Mouse (Mus musculus) intestine, embryonic 15.5 days (tissue): Measurements from ENCODE around the gene Fmnl1. TPM values are rescaled to one million over a fixed set of nuclear protein-coding genes. Genes with fewer than 3 reads are reported as not detected.

ENCODE experiments used
- ATAC-seq: fragments of 200-750 bp; cut with Nextera tagmentation; 2 replicates; pipeline ENCODE4 v1.8.0; 2017; ENCODE audit warnings: moderate TSS enrichment, moderate library complexity
- H3K27ac ChIP-seq: fragments of 300-500 bp; sonication (generic); 2 replicates; pipeline ENCODE4 v1.5.1; 2015; ENCODE audit warnings: mild to moderate bottlenecking, inconsistent platforms
- H3K27me3 ChIP-seq: fragments of 300-500 bp; sonication (generic); replicated peaks from 2 replicates; pipeline ENCODE4 v1.6.1; 2015; ENCODE audit warnings: inconsistent platforms
- H3K36me3 ChIP-seq: fragments of 300-500 bp; sonication (generic); 2 replicates; pipeline ENCODE4 v1.6.1; 2015; ENCODE audit warnings: inconsistent platforms
- H3K4me1 ChIP-seq: fragments of 300-500 bp; sonication (generic); replicated peaks from 2 replicates; pipeline ENCODE4 v1.6.1; 2015; ENCODE audit warnings: inconsistent platforms
- H3K4me2 ChIP-seq: fragments of 300-500 bp; sonication (generic); replicated peaks from 2 replicates; pipeline ENCODE4 v1.6.1; 2015; ENCODE audit warnings: mild to moderate bottlenecking, inconsistent platforms
- H3K4me3 ChIP-seq: fragments of 300-500 bp; sonication (generic); replicated peaks from 2 replicates; pipeline ENCODE4 v1.5.1; 2015; ENCODE audit warnings: inconsistent platforms
- H3K9ac ChIP-seq: fragments of 300-500 bp; sonication (generic); 2 replicates; pipeline ENCODE4 v1.6.1; 2015; ENCODE audit warnings: inconsistent platforms
- H3K9me3 ChIP-seq: fragments of 300-500 bp; sonication (generic); 2 replicates; pipeline ENCODE4 v1.6.1; 2016; ENCODE audit warnings: inconsistent platforms
- WGBS: fragments of 180-500 bp; shearing (Covaris S2); methylation state at CpG from one replicate; pipeline ENCODE4 v1.1.7; 2015; 5-methylcytosine and 5-hydroxymethylcytosine counted together
- polyA plus RNA-seq: library from polyadenylated mRNA; unstranded; fragments of >200 nt; fragmentation: Nextera tagmentation; extraction: Ambion mirVana; gene quantifications from 2 replicates; pipeline ENCODE4 v1.2.1, GENCODE M21; 2015

Fmnl1 gene
- polyA plus RNA-seq, 1 experiment from 2014 or later = 2.2 TPM

DNA sequence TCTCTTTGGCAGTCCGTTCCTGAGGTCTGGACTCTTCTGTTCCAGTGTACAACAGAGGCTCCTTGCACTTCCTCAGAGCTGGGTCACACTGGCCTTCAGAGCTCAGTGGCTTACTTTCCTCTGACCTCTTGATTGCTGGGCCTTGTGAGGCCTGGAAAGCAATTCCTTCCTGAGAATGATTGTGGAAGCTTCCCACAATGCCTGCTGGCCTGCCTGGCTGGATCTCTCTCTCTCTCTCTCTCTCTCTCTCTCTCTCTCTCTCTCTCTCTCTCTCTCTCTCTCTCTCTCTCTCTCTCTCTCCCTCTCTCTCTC, 29.0 kb upstream of the Fmnl1 start:
- H3K4me2 ChIP-seq = peak overlapping the region; percentile 48
- 29% methylated on average over 1 of the region's 1 CpGs for WGBS
- H3K4me3 ChIP-seq = 0 out of 2 replicates have a peak overlapping the region, but pooled peaks have one; percentile 3
- H3K9me3 ChIP-seq = no peaks in the 10 kb centered on the region
- peak overlapping the region; percentile 28 for H3K9ac ChIP-seq
- H3K27me3 ChIP-seq = no peaks in the 10 kb centered on the region
- peaks cover 48% of the 10 kb centered on the region for H3K4me1 ChIP-seq
- no peak; the same call in 1 of the 2 replicates for ATAC-seq
- H3K36me3 ChIP-seq = 0 out of 2 replicates have a peak, but pooled peaks cover 4% of the 10 kb centered on the region
- H3K27ac ChIP-seq = peak overlapping the region; percentile 96

- 25% methylated on average over 8 of the region's 8 CpGs for WGBS
- Histone ChIP-seq H3K9ac (no peak overlapping the region; the same call in 1 of the 2 replicates), H3K4me2 (peak overlapping the region; percentile 51), H3K9me3 (no peaks in the 10 kb centered on the region), H3K27ac (peak overlapping the region; percentile 96), H3K4me3 (peak overlapping the region; percentile 20), H3K36me3 (0 out of 2 replicates have a peak, but pooled peaks cover 4% of the 10 kb centered on the region), H3K27me3 (no peaks in the 10 kb centered on the region), H3K4me1 (peaks cover 51% of the 10 kb centered on the region)
- peak; percentile 45 for ATAC-seq
Measured at GRCm38 (mm10) chr11:103142441-103143182, 28.3 kb upstream of the Fmnl1 start.

DNA sequence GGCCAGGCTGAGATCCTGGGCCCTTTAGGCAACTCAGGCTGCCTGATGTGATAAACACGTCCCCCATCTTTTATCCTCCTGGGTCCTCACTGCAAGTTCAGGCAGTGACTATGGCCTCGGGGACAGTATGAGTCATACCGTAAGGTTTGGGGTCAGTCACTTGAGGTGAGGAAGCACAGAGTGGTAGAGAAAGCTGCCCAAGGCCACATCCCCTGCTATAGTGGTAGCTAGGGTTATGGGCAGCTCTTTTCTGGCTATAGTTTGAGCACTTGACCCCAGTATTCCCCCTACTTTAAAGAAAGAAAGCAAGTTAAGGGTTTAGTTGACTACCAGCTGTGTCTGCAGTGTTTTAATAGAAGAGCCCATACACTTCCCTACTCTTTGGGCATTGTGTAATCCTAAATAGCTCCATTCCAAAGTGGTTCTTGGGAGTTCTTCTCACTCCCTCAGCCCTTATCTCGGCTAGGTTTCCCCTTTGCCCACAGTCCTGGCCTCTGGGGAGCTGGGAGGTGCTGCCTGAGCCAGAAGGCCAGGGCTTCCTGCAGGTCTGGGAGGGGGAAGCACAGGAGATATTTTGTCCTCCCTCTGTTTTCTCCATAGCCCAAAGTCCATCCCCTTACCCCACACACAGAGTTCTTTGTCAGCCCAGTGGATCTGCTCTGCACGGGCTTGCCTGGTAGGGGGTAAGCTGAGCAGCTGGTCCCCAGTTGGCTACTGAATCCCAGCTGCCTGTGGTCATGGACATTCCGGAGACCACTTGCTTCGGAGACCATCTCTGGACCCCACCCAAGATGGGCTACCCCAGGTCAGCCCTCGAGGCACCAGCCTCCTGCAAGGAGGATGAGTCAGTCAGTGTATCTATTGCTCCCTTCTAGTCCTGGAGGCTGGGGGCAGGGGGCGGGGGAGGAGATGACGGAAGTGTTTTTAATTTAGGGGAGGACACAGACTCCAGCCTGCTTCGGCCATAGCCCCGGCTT, 26.3 kb upstream of the Fmnl1 start:
- H3K9me3 ChIP-seq = no peaks in the 10 kb centered on the region
- WGBS = 44% methylated on average over 12 of the region's 12 CpGs
- H3K9ac ChIP-seq = no peak overlapping the region
- no peaks in the 10 kb centered on the region for H3K27me3 ChIP-seq
- 0 out of 2 replicates have a peak, but pooled peaks have one; percentile 7 for ATAC-seq
- no peaks in the 10 kb centered on the region for H3K36me3 ChIP-seq
- H3K27ac ChIP-seq = peak overlapping the region; percentile 62
- H3K4me2 ChIP-seq = no peak overlapping the region
- peaks cover 51% of the 10 kb centered on the region for H3K4me1 ChIP-seq
- no peak overlapping the region for H3K4me3 ChIP-seq

DNA sequence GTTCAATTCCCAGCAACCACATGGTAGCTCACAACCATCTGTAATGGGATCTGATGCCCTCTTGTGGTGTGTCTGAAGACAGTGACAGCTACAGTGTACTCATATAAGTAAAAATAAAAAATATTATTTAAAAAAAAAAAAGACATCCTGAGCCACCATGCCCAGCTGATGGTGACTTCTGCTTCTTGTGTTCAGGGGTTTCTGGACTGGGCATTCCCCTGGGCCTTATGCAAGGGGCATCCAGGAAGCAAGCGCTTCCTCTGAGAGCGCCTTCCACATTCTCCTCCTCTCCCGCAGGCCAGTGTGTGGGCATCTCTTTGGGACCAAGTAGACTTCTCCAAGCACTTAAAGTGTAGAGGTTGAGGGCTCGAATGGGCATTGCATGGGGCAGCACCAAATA, 24.5 kb upstream of the Fmnl1 start:
- H3K36me3 ChIP-seq = no peaks in the 10 kb centered on the region
- peaks cover 36% of the 10 kb centered on the region for H3K4me1 ChIP-seq
- no peaks in the 10 kb centered on the region for H3K9me3 ChIP-seq
- no peak for ATAC-seq
- no peak overlapping the region for H3K4me3 ChIP-seq
- no peak overlapping the region for H3K9ac ChIP-seq
- 91% methylated on average over 4 of the region's 4 CpGs for WGBS
- H3K4me2 ChIP-seq = no peak overlapping the region
- no peaks in the 10 kb centered on the region for H3K27me3 ChIP-seq
- H3K27ac ChIP-seq = no peak overlapping the region

DNA sequence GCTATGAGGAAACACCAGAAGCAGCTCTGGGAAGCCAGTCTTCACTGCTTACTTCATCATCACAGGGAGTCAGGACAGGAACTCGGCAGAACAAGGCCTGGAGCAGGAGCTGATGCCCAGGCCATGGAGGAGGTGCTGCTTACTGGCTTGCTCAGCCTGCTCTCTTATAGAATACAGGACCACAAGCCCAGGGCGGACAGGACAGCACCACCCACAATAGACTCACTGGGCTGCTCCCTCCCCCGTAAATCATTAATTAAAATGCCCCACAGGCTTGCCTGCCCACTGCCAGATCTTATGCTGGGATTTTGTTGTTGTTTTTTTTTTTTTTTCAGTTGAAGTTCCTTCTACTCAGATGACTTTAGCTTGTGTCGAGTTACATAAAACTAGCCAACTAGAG, 23.1 kb upstream of the Fmnl1 start:
- Histone ChIP-seq H3K27ac (no peak overlapping the region), H3K9me3 (no peaks in the 10 kb centered on the region), H3K4me3 (no peak overlapping the region)

GRCm38 (mm10) chr11:103149771-103150170, 21.1 kb upstream of the Fmnl1 start:
- Histone ChIP-seq H3K9ac (no peak overlapping the region), H3K4me3 (no peak overlapping the region), H3K36me3 (no peaks in the 10 kb centered on the region), H3K4me2 (no peak overlapping the region), H3K27me3 (no peaks in the 10 kb centered on the region), H3K4me1 (peaks cover 10% of the 10 kb centered on the region), H3K27ac (no peak overlapping the region), H3K9me3 (no peaks in the 10 kb centered on the region)
- no peak for ATAC-seq
- 92% methylated on average over 4 of the region's 4 CpGs for WGBS

More for the DNA sequence above, 23.1 kb upstream of the Fmnl1 start:
- WGBS = 56% methylated on average over 4 of the region's 4 CpGs
- Histone ChIP-seq H3K4me2 (no peak overlapping the region), H3K9ac (no peak overlapping the region), H3K36me3 (no peaks in the 10 kb centered on the region), H3K27me3 (no peaks in the 10 kb centered on the region), H3K4me1 (peaks cover 23% of the 10 kb centered on the region)
- ATAC-seq = no peak

GRCm38 (mm10) chr11:103158621-103159478, 12.1 kb upstream of the Fmnl1 start:
- under 1% methylated on average over 25 of the region's 25 CpGs for WGBS
- Histone ChIP-seq H3K9me3 (no peaks in the 10 kb centered on the region), H3K4me3 (peak overlapping the region; percentile 38), H3K4me2 (peak overlapping the region; percentile 88), H3K9ac (peak overlapping the region; percentile 46), H3K27ac (peak overlapping the region; percentile 68), H3K4me1 (peaks cover 10% of the 10 kb centered on the region), H3K36me3 (no peaks in the 10 kb centered on the region), H3K27me3 (no peaks in the 10 kb centered on the region)
- ATAC-seq = peak; percentile 97

DNA sequence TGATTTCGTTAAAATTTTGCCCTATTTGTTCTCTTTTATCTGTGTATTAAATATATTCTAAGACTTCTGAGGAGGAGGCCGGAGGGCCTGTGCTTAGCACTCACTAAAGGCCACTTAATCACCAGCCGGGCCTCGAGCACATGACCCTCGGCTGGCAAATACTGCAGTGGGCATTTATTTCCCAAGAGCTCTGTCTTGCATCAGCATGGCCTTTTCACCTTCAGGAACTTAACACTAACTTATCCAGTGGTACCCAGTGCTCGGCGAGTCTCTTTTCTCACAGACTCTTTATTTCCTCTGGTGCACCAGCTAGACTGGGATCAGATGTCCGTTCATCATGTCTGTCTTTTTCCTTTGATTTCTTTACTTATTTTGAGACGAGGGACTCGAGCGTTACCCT, 10.2 kb upstream of the Fmnl1 start:
- H3K9ac ChIP-seq = no peak overlapping the region
- 87% methylated on average over 11 of the region's 11 CpGs for WGBS
- no peak for ATAC-seq
- no peaks in the 10 kb centered on the region for H3K36me3 ChIP-seq
- peaks cover 14% of the 10 kb centered on the region for H3K4me1 ChIP-seq
- no peak overlapping the region for H3K27ac ChIP-seq
- no peaks in the 10 kb centered on the region for H3K9me3 ChIP-seq
- no peak overlapping the region for H3K4me2 ChIP-seq
- H3K27me3 ChIP-seq = no peaks in the 10 kb centered on the region
- H3K4me3 ChIP-seq = no peak overlapping the region

- Histone ChIP-seq H3K36me3 (no peaks in the 10 kb centered on the region), H3K9ac (no peak overlapping the region), H3K9me3 (no peaks in the 10 kb centered on the region), H3K27ac (no peak overlapping the region), H3K4me1 (peaks cover 14% of the 10 kb centered on the region), H3K4me2 (no peak overlapping the region), H3K27me3 (no peaks in the 10 kb centered on the region), H3K4me3 (no peak overlapping the region)
- ATAC-seq = no peak
- 74% methylated on average over 7 of the region's 7 CpGs for WGBS
Measured at GRCm38 (mm10) chr11:103161449-103161848, 9.5 kb upstream of the Fmnl1 start.

GRCm38 (mm10) chr11:103162132-103162531, 8.8 kb upstream of the Fmnl1 start:
- no peaks in the 10 kb centered on the region for H3K36me3 ChIP-seq
- no peak overlapping the region for H3K4me2 ChIP-seq
- WGBS = 89% methylated on average over 5 of the region's 5 CpGs
- H3K9ac ChIP-seq = no peak overlapping the region
- H3K27me3 ChIP-seq = no peaks in the 10 kb centered on the region
- H3K4me1 ChIP-seq = peaks cover 14% of the 10 kb centered on the region
- no peak for ATAC-seq
- H3K27ac ChIP-seq = no peak overlapping the region
- no peaks in the 10 kb centered on the region for H3K9me3 ChIP-seq
- H3K4me3 ChIP-seq = no peak overlapping the region

GRCm38 (mm10) chr11:103164391-103164790, 6.5 kb upstream of the Fmnl1 start:
- ATAC-seq = 0 out of 2 replicates have a peak, but pooled peaks have one; percentile 19
- Histone ChIP-seq H3K27me3 (peaks cover 2% of the 10 kb centered on the region; the same call in 1 of the 2 replicates), H3K9ac (no peak overlapping the region), H3K9me3 (no peaks in the 10 kb centered on the region), H3K4me1 (0 out of 2 replicates have a peak, but pooled peaks cover 4% of the 10 kb centered on the region), H3K27ac (no peak overlapping the region), H3K4me2 (no peak overlapping the region), H3K36me3 (no peaks in the 10 kb centered on the region), H3K4me3 (no peak overlapping the region)
- 25% methylated on average over 10 of the region's 10 CpGs for WGBS
